Mouse (Mus musculus) spleen, postnatal 0 days (tissue): ENCODE results near the gene Mfsd14a. TPM values are rescaled to one million over a fixed set of nuclear protein-coding genes. Genes with fewer than 3 reads are reported as not detected.

ENCODE experiments used
- polyA plus RNA-seq: library from polyadenylated mRNA; unstranded; fragments of >200 nt; fragmentation: Nextera tagmentation; extraction: Ambion mirVana; gene quantifications from 2 replicates; pipeline ENCODE4 v1.2.1, GENCODE M21; 2015

Gene Mfsd14a
- 34.6 and 40.5 TPM in 2 replicates for polyA plus RNA-seq

GRCm38 (mm10) chr3:116662463-116662863 lies at the start of gene Mfsd14a:
TSS of gene Mfsd14a (minus strand) at chr3:116662677.

GRCm38 (mm10) chr3:116681160-116681559 lies 18.7 kb upstream of the Mfsd14a start, which contains the start of gene Gm43191:
TSS of gene Gm43191 (minus strand) at chr3:116681260.

GRCm38 (mm10) chr3:116614295-116614892 lies 48.1 kb downstream of the Mfsd14a start, which contains the start of gene Trmt13:
TSS of gene Trmt13 (minus strand) at chr3:116614587.

GRCm38 (mm10) chr3:116594728-116595602 lies 67.5 kb downstream of the Mfsd14a start, which contains the start of gene Sass6:
TSS of gene Sass6 (plus strand) at chr3:116594982.

Other genes with a start within 250 kb of the Mfsd14a start
- gene Cdc14a, start 238.6 kb downstream of the Mfsd14a start, polyA plus RNA-seq, result 3.8 and 5.3 TPM in 2 replicates
- gene Rtca, start 154.5 kb downstream of the Mfsd14a start, polyA plus RNA-seq, result 37.6 and 38.0 TPM in 2 replicates
- gene Dbt, start 149.6 kb downstream of the Mfsd14a start, polyA plus RNA-seq, result 4.1 and 5.6 TPM in 2 replicates
- 3.2 and 4.8 TPM in 2 replicates for gene Lrrc39, start 99.7 kb downstream of the Mfsd14a start, polyA plus RNA-seq
- 17.6 and 22.0 TPM in 2 replicates for gene Sass6, start 67.7 kb downstream of the Mfsd14a start, polyA plus RNA-seq
- 15.7 and 17.5 TPM in 2 replicates for gene Trmt13, start 48.1 kb downstream of the Mfsd14a start, polyA plus RNA-seq
- not detected in 2 replicates for gene Gm43191, start 18.6 kb upstream of the Mfsd14a start, polyA plus RNA-seq
- 7.9 and 8.2 TPM in 2 replicates for gene Slc35a3, start 50.2 kb upstream of the Mfsd14a start, polyA plus RNA-seq
- gene Agl, start 145.5 kb upstream of the Mfsd14a start, polyA plus RNA-seq, result 6.4 and 8.1 TPM in 2 replicates
- 20.6 and 22.1 TPM in 2 replicates for gene Frrs1, start 196.8 kb upstream of the Mfsd14a start, polyA plus RNA-seq